Mouse (Mus musculus) CH12.LX (cell line): ENCODE measurements around the gene Plrg1. TPM values are rescaled to one million over a fixed set of nuclear protein-coding genes. Genes with fewer than 3 reads are reported as not detected.
A peak's percentile ranks its signal among the peaks of the same experiment; 100 is the strongest.

ENCODE experiments used
- DNase-seq: peaks from one replicate; pipeline ENCODE4 v3.0.0-alpha.2; 2013; ENCODE audit errors: extremely low read depth
- H3K27ac ChIP-seq: 2 replicates; pipeline ENCODE4 v1.5.1; 2012; ENCODE audit warnings: low read depth, mild to moderate bottlenecking, control low read depth, moderate library complexity; ENCODE audit not compliant: insufficient read depth
- H3K27me3 ChIP-seq: replicated peaks from 2 replicates; pipeline ENCODE3; 2012; ENCODE audit warnings: inconsistent platforms
- H3K36me3 ChIP-seq, 2 experiments: replicated peaks in 1 of 2; 2 replicates each; pipeline versions ENCODE3 to v1.6.1; 2012; ENCODE audit warnings: inconsistent platforms in 1 of 2, low read length in 1 of 2, mild to moderate bottlenecking in 1 of 2, mixed read lengths in 1 of 2, moderate library complexity in 1 of 2; ENCODE audit not compliant: control insufficient read depth in 1 of 2, insufficient read depth in 1 of 2
- H3K4me1 ChIP-seq, 2 experiments: 2 replicates each; pipeline ENCODE4 v1.6.1; 2012; ENCODE audit warnings: inconsistent platforms in 1 of 2, moderate library complexity in 1 of 2; ENCODE audit not compliant: insufficient read depth in 2 of 2, control insufficient read depth in 1 of 2
- H3K4me2 ChIP-seq: 2 replicates; pipeline ENCODE4 v1.6.1; 2012; ENCODE audit warnings: low read depth, mild to moderate bottlenecking, control low read depth; ENCODE audit not compliant: poor library complexity, insufficient read depth, severe bottlenecking
- H3K4me3 ChIP-seq, 3 experiments: fragments of 150-350 bp in 1 of 3; sonication (generic) in 1 of 3; replicated peaks in 1 of 3; 2 replicates each; pipeline versions ENCODE3 to v1.5.1; 2011 to 2012; ENCODE audit warnings: low read depth in 2 of 3, low read length in 2 of 3, mild to moderate bottlenecking in 2 of 3, moderate library complexity in 2 of 3, control low read depth in 1 of 3, improper control_type of control experiment in 1 of 3, inconsistent platforms in 1 of 3, mixed read lengths in 1 of 3; ENCODE audit not compliant: poor library complexity in 1 of 3
- H3K79me2 ChIP-seq: replicated peaks from 2 replicates; pipeline ENCODE4 v1.6.1; 2012; ENCODE audit warnings: mild to moderate bottlenecking, moderate library complexity; ENCODE audit not compliant: control insufficient read depth, poor library complexity, insufficient read depth, severe bottlenecking; ENCODE audit errors: extremely low read depth
- H3K9ac ChIP-seq: 2 replicates; pipeline ENCODE4 v1.6.1; 2012; ENCODE audit warnings: low read depth, mild to moderate bottlenecking, control low read depth, moderate library complexity; ENCODE audit not compliant: insufficient read depth
- H3K9me3 ChIP-seq: replicated peaks from 2 replicates; pipeline ENCODE3; 2012; ENCODE audit warnings: low read length, inconsistent platforms, mixed read lengths
- BHLHE40 ChIP-seq: IDR thresholded peaks from 2 replicates; pipeline ENCODE4 v1.6.1; 2011; ENCODE audit warnings: mild to moderate bottlenecking, low read depth, low read length, improper control_type of control experiment
- CHD1 ChIP-seq: IDR thresholded peaks from 2 replicates; pipeline ENCODE4 v1.6.1; 2012; ENCODE audit warnings: low read depth, low read length, improper control_type of control experiment, inconsistent platforms
- CHD2 ChIP-seq: IDR thresholded peaks from 2 replicates; pipeline ENCODE4 v1.6.1; 2011; ENCODE audit warnings: low read length, improper control_type of control experiment
- CTCF ChIP-seq, 2 experiments: IDR thresholded peaks in 1 of 2; conservative IDR thresholded peaks in 1 of 2; 2 replicates each; pipeline ENCODE4 v1.5.1; 2011 to 2012; ENCODE audit warnings: low read depth in 2 of 2, low read length in 2 of 2, improper control_type of control experiment in 1 of 2, inconsistent platforms in 1 of 2, mild to moderate bottlenecking in 1 of 2, moderate library complexity in 1 of 2
- E2F4 ChIP-seq: IDR thresholded peaks from 2 replicates; pipeline ENCODE4 v1.6.1; 2011; ENCODE audit warnings: low read depth, low read length, improper control_type of control experiment; ENCODE audit not compliant: insufficient replicate concordance
- ELF1 ChIP-seq: IDR thresholded peaks from 2 replicates; pipeline ENCODE4 v1.6.1; 2014; ENCODE audit warnings: low read depth, mild to moderate bottlenecking, inconsistent platforms, low read length, improper control_type of control experiment
- ETS1 ChIP-seq: conservative IDR thresholded peaks from 2 replicates; pipeline ENCODE4 v1.6.1; 2012; ENCODE audit warnings: low read depth, mild to moderate bottlenecking, inconsistent platforms, low read length, improper control_type of control experiment, moderate library complexity
- HCFC1 ChIP-seq: IDR thresholded peaks from 2 replicates; pipeline ENCODE4 v1.6.1; 2012; ENCODE audit warnings: low read depth, mild to moderate bottlenecking, inconsistent platforms, low read length, improper control_type of control experiment
- IRF4 ChIP-seq: IDR thresholded peaks from 2 replicates; pipeline ENCODE4 v1.6.1; 2014; ENCODE audit warnings: low read depth, mild to moderate bottlenecking, inconsistent platforms, low read length, improper control_type of control experiment
- JUN ChIP-seq: IDR thresholded peaks from 2 replicates; pipeline ENCODE4 v1.6.1; 2011; ENCODE audit warnings: low read depth, mild to moderate bottlenecking, low read length, improper control_type of control experiment, moderate library complexity; ENCODE audit not compliant: insufficient read depth
- JUND ChIP-seq: conservative IDR thresholded peaks from 2 replicates; pipeline ENCODE4 v1.6.1; 2011; ENCODE audit warnings: low read depth, low read length, improper control_type of control experiment
- MAFK ChIP-seq: IDR thresholded peaks from 2 replicates; pipeline ENCODE4 v1.6.1; 2011; ENCODE audit warnings: low read length, improper control_type of control experiment; ENCODE audit not compliant: insufficient replicate concordance
- MAX ChIP-seq: IDR thresholded peaks from 2 replicates; pipeline ENCODE4 v1.6.1; 2011; ENCODE audit warnings: low read length, improper control_type of control experiment
- MEF2A ChIP-seq: IDR thresholded peaks from 2 replicates; pipeline ENCODE4 v1.6.1; 2014; ENCODE audit warnings: low read depth, mild to moderate bottlenecking, inconsistent platforms, low read length, improper control_type of control experiment, borderline replicate concordance
- MXI1 ChIP-seq: IDR thresholded peaks from 2 replicates; pipeline ENCODE4 v1.6.1; 2011; ENCODE audit warnings: mild to moderate bottlenecking, low read depth, low read length, improper control_type of control experiment
- MYC ChIP-seq: IDR thresholded peaks from 2 replicates; pipeline ENCODE4 v1.6.1; 2011; ENCODE audit warnings: low read depth, mild to moderate bottlenecking, improper control_type of control experiment, low read length
- NELFE ChIP-seq: IDR thresholded peaks from 2 replicates; pipeline ENCODE4 v1.6.1; 2011; ENCODE audit warnings: low read depth, low read length, improper control_type of control experiment
- NRF1 ChIP-seq: IDR thresholded peaks from 2 replicates; pipeline ENCODE4 v1.6.1; 2014; ENCODE audit warnings: low read depth, mild to moderate bottlenecking, inconsistent platforms, low read length, improper control_type of control experiment, moderate library complexity
- POLR2A ChIP-seq: IDR thresholded peaks from 2 replicates; pipeline ENCODE4 v1.6.1; 2011; ENCODE audit warnings: low read depth, mild to moderate bottlenecking, improper control_type of control experiment, low read length
- POLR2AphosphoS2 ChIP-seq: IDR thresholded peaks from 2 replicates; pipeline ENCODE4 v1.6.1; 2011; ENCODE audit warnings: low read depth, low read length, improper control_type of control experiment
- RAD21 ChIP-seq: IDR thresholded peaks from 2 replicates; pipeline ENCODE4 v1.6.1; 2011; ENCODE audit warnings: low read depth, mild to moderate bottlenecking, low read length, improper control_type of control experiment, moderate library complexity
- RCOR1 ChIP-seq: conservative IDR thresholded peaks from 2 replicates; pipeline ENCODE4 v1.6.1; 2012; ENCODE audit warnings: low read depth, mild to moderate bottlenecking, inconsistent platforms, low read length, improper control_type of control experiment
- SMC3 ChIP-seq: IDR thresholded peaks from 2 replicates; pipeline ENCODE4 v1.6.1; 2011; ENCODE audit warnings: low read depth, low read length, improper control_type of control experiment
- TBP ChIP-seq: conservative IDR thresholded peaks from 2 replicates; pipeline ENCODE4 v1.6.1; 2011; ENCODE audit warnings: low read depth, low read length, improper control_type of control experiment
- TCF12 ChIP-seq: IDR thresholded peaks from 2 replicates; pipeline ENCODE4 v1.6.1; 2014; ENCODE audit warnings: low read depth, mild to moderate bottlenecking, inconsistent platforms, low read length, improper control_type of control experiment
- UBTF ChIP-seq: IDR thresholded peaks from 2 replicates; pipeline ENCODE4 v1.6.1; 2012; ENCODE audit warnings: low read depth, mild to moderate bottlenecking, inconsistent platforms, low read length, improper control_type of control experiment, moderate library complexity
- USF1 ChIP-seq: IDR thresholded peaks from 2 replicates; pipeline ENCODE4 v1.6.1; 2014; ENCODE audit warnings: low read depth, mild to moderate bottlenecking, inconsistent platforms, low read length, improper control_type of control experiment
- USF2 ChIP-seq: conservative IDR thresholded peaks from 2 replicates; pipeline ENCODE4 v1.6.1; 2011; ENCODE audit warnings: low read depth, low read length, improper control_type of control experiment
- ZKSCAN1 ChIP-seq: IDR thresholded peaks from 2 replicates; pipeline ENCODE4 v1.6.1; 2012; ENCODE audit warnings: low read depth, inconsistent platforms, low read length, improper control_type of control experiment, borderline replicate concordance
- ZMIZ1 ChIP-seq: IDR thresholded peaks from 2 replicates; pipeline ENCODE4 v1.6.1; 2012; ENCODE audit warnings: low read depth, mild to moderate bottlenecking, inconsistent platforms, low read length, improper control_type of control experiment
- ZNF384 ChIP-seq: IDR thresholded peaks from 2 replicates; pipeline ENCODE4 v1.6.1; 2012; ENCODE audit warnings: low read depth, low read length, improper control_type of control experiment, inconsistent platforms
- dilution Hi-C: fragments of 300-500 bp; cut with MboI; formaldehyde crosslinking; loops from 2 replicates; pipeline ENCODE4 v1.14.3; 2020; ENCODE audit warnings: low sequenced_read_pairs; ENCODE audit not compliant: extremely low pct_unique_long_range_greater_than_20kb, extremely low pct_ligation_motif_present
- in situ Hi-C: fragments of 300-500 bp; cut with MboI; formaldehyde crosslinking; loops from 3 replicates; pipeline ENCODE4 v1.14.3; 2019; ENCODE audit warnings: low sequenced_read_pairs, low pct_ligation_motif_present, low pct_unique_long_range_greater_than_20kb, mixed read lengths
- polyA plus RNA-seq: library from polyadenylated mRNA; unstranded; fragments of >175 nt; gene quantifications from 2 replicates; pipeline ENCODE4 v1.2.1, GENCODE M21; 2012; ENCODE audit warnings: low read depth; ENCODE audit not compliant: insufficient read length
- total RNA-seq, 2 experiments: library from RNA; depleted of rRNA; stranded (reverse); fragments of 300-350 nt in 1 of 2; fragments of >200 nt in 1 of 2; gene quantifications; 2 replicates each; pipeline ENCODE4 v1.2.3; 2012 to 2014

Gene Plrg1
- total and polyA plus RNA-seq, 3 experiments = 93.1 to 128 (median 108) TPM

- H3K4me2 ChIP-seq = no peak overlapping the region
- no peak overlapping the region for H3K9ac ChIP-seq
- TF ChIP-seq TBP = no peak
- no peaks in the 10 kb centered on the region for H3K79me2 ChIP-seq
- in situ Hi-C loops (no loop called here), dilution Hi-C loops (no loop called here)
- peaks cover 11% of the 10 kb centered on the region for H3K9me3 ChIP-seq
- no peak overlapping the region for H3K4me3 ChIP-seq
- no peak overlapping the region for H3K27ac ChIP-seq
- no peaks in the 10 kb centered on the region for H3K27me3 ChIP-seq
- no peak for DNase-seq
- H3K36me3 ChIP-seq = no peaks in the 10 kb centered on the region
- H3K4me1 ChIP-seq = no peaks in the 10 kb centered on the region
Observed at GRCm38 (mm10) chr3:83102286-83102685, 47.0 kb downstream of the Plrg1 start.

DNA sequence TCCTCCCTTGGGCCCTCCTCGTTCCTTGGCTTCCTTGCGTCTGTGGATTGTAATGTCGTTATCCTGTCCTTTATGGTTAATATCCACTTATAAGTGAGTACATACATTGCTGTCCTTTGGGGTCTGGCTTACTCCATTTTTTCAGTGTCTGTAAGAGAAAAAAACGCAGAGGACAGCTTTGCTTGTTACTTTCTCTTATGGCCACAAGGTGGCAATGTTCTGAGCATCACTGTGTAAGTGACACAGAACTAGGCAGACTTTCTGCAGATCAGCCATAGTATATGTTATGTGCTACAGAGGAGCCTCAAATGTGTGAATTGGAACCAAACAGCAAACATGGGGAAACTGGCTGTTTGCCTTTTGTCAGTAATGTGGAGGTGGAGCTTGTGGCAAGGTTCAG is 54.8 kb downstream of the Plrg1 start:
- in situ Hi-C loops = loop anchor here (10.0 kb wide), 1 partner anchor 165 kb away; no protein-coding TSS in a partner anchor
- Histone ChIP-seq H3K27ac (no peak overlapping the region), H3K4me1 (peaks cover 3 to 5% of the 10 kb centered on the region in 2 experiments; a peak in 3 of 4 replicates), H3K79me2 (no peaks in the 10 kb centered on the region)
- no peak for TF ChIP-seq USF1
- TF ChIP-seq RCOR1 = no peak
- no peak for TF ChIP-seq CHD1
- no peak for TF ChIP-seq MAFK
- TF ChIP-seq MAX = no peak
- no peak for TF ChIP-seq ZMIZ1
- no peak for TF ChIP-seq JUND
- TF ChIP-seq HCFC1 = no peak
- no peak for TF ChIP-seq POLR2AphosphoS2
- TF ChIP-seq BHLHE40 = no peak
- TF ChIP-seq ETS1 = no peak
- no peak for TF ChIP-seq E2F4
- TF ChIP-seq IRF4 = no peak
- TF ChIP-seq RAD21 = peak; percentile 59
- no peak for TF ChIP-seq NRF1
- TF ChIP-seq CTCF (conservative IDR thresholded peaks at IDR 0.05 in 1 of 2, IDR thresholded peaks at IDR 0.05 in 1 of 2; ENCODE audit: low read depth in 2 of 2, low read length in 2 of 2) = peak; percentile 56 to 83; a peak in 3 of 4 replicates
- no peak for TF ChIP-seq POLR2A
- no peak for TF ChIP-seq MYC
- no peak for TF ChIP-seq NELFE
- no peak for TF ChIP-seq MXI1
- no peak for TF ChIP-seq MEF2A
- TF ChIP-seq TCF12 = no peak
- TF ChIP-seq CHD2 = no peak
- TF ChIP-seq ELF1 = no peak
- TF ChIP-seq ZKSCAN1 = no peak
- no peak for TF ChIP-seq USF2
- no peak for TF ChIP-seq JUN
- peak; percentile 87 for TF ChIP-seq ZNF384
- TF ChIP-seq UBTF = no peak
- peak; percentile 88 for TF ChIP-seq SMC3
- TF ChIP-seq, all 38 proteins: peak for 4
- no peak overlapping the region for H3K4me3 ChIP-seq
- dilution Hi-C loops = no loop called here
- no peak overlapping the region for H3K9ac ChIP-seq
- H3K36me3 ChIP-seq = no peaks in the 10 kb centered on the region
- H3K27me3 ChIP-seq = no peaks in the 10 kb centered on the region
- H3K4me2 ChIP-seq = peak overlapping the region; percentile 80; the same call in 1 of the 2 replicates
- DNase-seq = peak; percentile 56
- peaks cover 5% of the 10 kb centered on the region for H3K9me3 ChIP-seq
